Mouse (Mus musculus) intestine, embryonic 16.5 days (tissue): Measurements from ENCODE around the gene Cntn2. TPM values are rescaled to one million over a fixed set of nuclear protein-coding genes. Genes with fewer than 3 reads are reported as not detected.

Source experiments
- ATAC-seq: fragments of 200-750 bp; cut with Nextera tagmentation; 2 replicates; pipeline ENCODE4 v1.8.0; 2017; ENCODE audit warnings: moderate TSS enrichment, moderate library complexity
- H3K27ac ChIP-seq: fragments of 300-500 bp; sonication (generic); 2 replicates; pipeline ENCODE4 v1.5.1; 2014; ENCODE audit warnings: mild to moderate bottlenecking, low read length
- H3K27me3 ChIP-seq: fragments of 300-500 bp; sonication (generic); replicated peaks from 2 replicates; pipeline ENCODE4 v1.6.1; 2014; ENCODE audit warnings: low read length, control low read depth, mixed read lengths; ENCODE audit not compliant: control insufficient read depth, insufficient read depth
- H3K36me3 ChIP-seq: fragments of 300-500 bp; sonication (generic); 2 replicates; pipeline ENCODE4 v1.6.1; 2014; ENCODE audit warnings: low read length, control low read depth; ENCODE audit not compliant: control insufficient read depth, insufficient read depth
- H3K4me1 ChIP-seq: fragments of 300-500 bp; sonication (generic); 2 replicates; pipeline ENCODE4 v1.6.1; 2014; ENCODE audit warnings: low read length, control low read depth, mixed read lengths; ENCODE audit not compliant: control insufficient read depth, insufficient read depth
- H3K4me2 ChIP-seq: fragments of 300-500 bp; sonication (generic); 2 replicates; pipeline ENCODE4 v1.6.1; 2014; ENCODE audit warnings: low read depth, low read length, control low read depth
- H3K4me3 ChIP-seq: fragments of 300-500 bp; sonication (generic); 2 replicates; pipeline ENCODE4 v1.5.1; 2014; ENCODE audit warnings: mild to moderate bottlenecking, low read length
- H3K9ac ChIP-seq: fragments of 300-500 bp; sonication (generic); 2 replicates; pipeline ENCODE4 v1.6.1; 2014; ENCODE audit warnings: low read depth, low read length
- H3K9me3 ChIP-seq: fragments of 300-500 bp; sonication (generic); 2 replicates; pipeline ENCODE4 v1.6.1; 2016; ENCODE audit warnings: low read length, control low read depth; ENCODE audit not compliant: control insufficient read depth
- WGBS: fragments of 180-500 bp; shearing (Covaris S2); extraction: QIAGEN DNeasy Blood & Tissue Kit; methylation state at CpG from one replicate; pipeline ENCODE4 v1.1.7; 2014; 5-methylcytosine and 5-hydroxymethylcytosine counted together
- polyA plus RNA-seq: library from polyadenylated mRNA; unstranded; fragments of >200 nt; fragmentation: Nextera tagmentation; extraction: Ambion mirVana; gene quantifications from 2 replicates; pipeline ENCODE4 v1.2.1, GENCODE M21; 2015

Gene Cntn2
- polyA plus RNA-seq, 1 experiment from 2014 or later, result 0.27 TPM

DNA sequence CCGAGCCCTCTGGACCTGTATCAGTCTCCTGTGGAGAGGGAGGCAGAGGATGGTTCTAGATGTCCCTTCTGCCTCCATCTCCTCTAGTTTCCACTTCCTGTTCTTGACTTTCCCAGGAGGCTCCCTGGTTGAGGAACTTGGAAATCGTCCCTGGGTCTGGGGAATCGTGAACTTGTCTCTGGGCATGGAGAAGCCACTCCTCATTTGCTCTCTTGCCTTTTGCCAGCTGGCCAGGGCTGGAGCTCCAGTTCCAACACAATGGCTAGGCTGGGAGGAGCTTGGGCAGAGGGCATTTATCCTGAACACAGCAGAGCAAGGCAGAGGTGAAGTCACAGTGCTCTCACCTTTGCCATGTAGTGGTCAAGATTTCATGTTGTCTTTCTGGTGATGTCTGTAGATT is 6.6 kb downstream of the Cntn2 start:
- no peaks in the 10 kb centered on the region for H3K9me3 ChIP-seq
- H3K4me1 ChIP-seq, result peaks cover 6% of the 10 kb centered on the region
- H3K9ac ChIP-seq, result no peak overlapping the region
- H3K36me3 ChIP-seq, result no peaks in the 10 kb centered on the region
- ATAC-seq, result no peak
- H3K4me3 ChIP-seq, result no peak overlapping the region
- H3K27ac ChIP-seq, result no peak overlapping the region
- H3K27me3 ChIP-seq, result no peaks in the 10 kb centered on the region
- 78% methylated on average over 3 of the region's 3 CpGs for WGBS
- H3K4me2 ChIP-seq, result no peak overlapping the region

DNA sequence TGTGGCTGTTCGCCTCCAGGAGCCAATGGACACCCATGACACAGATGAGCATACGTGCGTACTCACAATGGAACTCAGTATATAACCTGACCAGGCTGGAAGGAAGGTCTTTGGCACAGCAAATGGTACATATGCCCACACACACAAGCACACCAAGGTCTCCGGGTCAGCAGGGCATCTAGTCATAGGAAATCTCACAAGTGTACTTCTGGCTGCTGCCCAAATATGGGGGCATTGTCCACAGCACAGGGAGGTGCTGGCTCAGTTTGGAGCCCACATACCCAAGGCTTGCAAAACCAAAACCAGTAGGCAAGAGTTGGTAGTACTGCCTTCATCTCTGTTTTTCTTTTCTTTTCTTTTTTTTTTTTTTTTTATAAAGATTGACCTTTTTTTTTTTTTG is 7.5 kb downstream of the Cntn2 start:
- Histone ChIP-seq H3K4me3 (no peak overlapping the region), H3K36me3 (no peaks in the 10 kb centered on the region), H3K9me3 (no peaks in the 10 kb centered on the region), H3K27ac (no peak overlapping the region), H3K4me1 (peaks cover 7% of the 10 kb centered on the region), H3K9ac (no peak overlapping the region), H3K27me3 (no peaks in the 10 kb centered on the region), H3K4me2 (no peak overlapping the region)
- 89% methylated on average over 4 of the region's 4 CpGs for WGBS
- no peak for ATAC-seq

DNA sequence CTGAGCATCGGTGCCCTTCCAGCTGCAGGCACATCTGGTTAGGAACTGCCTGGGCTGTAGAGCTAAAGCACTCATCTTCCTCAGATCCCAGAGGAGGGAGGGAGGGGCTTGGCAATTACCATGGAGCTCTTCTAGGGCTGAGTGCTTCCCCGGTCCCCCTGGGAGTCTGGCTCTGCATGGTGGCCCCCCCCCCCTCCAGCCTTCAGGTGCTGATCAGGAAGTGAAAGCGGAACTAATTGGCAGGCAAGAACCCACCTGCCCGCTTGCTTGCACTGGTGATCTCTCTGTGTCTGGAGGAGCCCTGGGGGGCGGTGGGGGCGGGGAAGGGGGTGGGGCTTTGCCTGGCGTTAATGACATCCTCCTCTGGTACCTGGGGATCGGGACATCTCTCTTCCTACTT is 9.2 kb downstream of the Cntn2 start:
- no peaks in the 10 kb centered on the region for H3K27me3 ChIP-seq
- ATAC-seq, result no peak
- no peak overlapping the region for H3K27ac ChIP-seq
- WGBS, result 8% methylated on average over 8 of the region's 8 CpGs
- no peaks in the 10 kb centered on the region for H3K36me3 ChIP-seq
- H3K4me1 ChIP-seq, result peaks cover 8% of the 10 kb centered on the region
- no peak overlapping the region for H3K9ac ChIP-seq
- H3K9me3 ChIP-seq, result no peaks in the 10 kb centered on the region
- H3K4me2 ChIP-seq, result no peak overlapping the region
- H3K4me3 ChIP-seq, result no peak overlapping the region

DNA sequence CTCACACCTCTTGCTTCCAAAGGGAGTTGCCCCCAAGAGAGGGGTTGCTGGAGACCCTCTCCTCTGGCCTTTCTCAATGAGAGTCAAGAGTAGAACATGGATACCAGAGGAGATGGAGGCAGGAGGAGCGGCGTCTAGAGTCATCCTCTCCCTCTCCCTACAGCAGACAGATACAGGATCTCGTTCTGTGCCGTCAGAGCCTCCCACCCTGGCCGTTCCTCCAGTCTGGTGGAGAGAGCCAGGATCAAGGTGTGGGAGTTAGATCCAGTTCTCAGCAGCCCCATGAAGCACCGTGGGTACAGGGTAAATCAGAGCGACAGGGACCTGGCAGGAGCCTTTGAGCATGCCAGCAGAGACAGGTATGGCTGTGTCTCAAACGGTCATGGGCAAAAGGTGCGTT is 10.5 kb downstream of the Cntn2 start:
- WGBS, result 64% methylated on average over 9 of the region's 9 CpGs

DNA sequence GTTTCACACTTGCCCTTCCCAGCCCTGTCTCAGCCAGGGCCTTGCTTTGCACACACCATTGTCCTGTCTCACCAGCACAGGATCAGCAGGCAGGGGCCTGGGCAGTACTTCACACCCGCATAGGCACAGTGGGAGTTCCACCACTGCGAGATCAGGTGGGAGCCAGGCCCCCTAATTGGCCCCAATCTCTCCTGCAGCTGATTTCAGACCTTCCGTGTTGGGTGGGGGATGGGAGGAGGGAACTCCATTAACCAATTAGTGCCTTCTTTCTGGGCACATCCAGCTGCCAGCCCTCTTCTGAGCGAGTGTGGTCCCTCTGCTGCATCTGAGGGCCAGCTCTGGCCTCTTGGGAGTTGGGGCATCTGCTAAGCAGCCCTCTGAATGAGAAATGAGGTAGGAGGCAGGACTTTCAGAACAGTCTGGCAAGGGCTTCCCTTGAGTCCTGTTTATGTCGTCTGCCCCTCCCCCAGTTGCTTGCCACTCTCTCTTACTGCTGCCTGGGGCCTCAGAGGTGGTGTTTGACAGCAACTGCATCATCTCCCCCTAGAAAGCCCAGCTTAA is 12.3 kb downstream of the Cntn2 start:
- no peak overlapping the region for H3K9ac ChIP-seq
- H3K4me2 ChIP-seq, result no peak overlapping the region
- H3K4me1 ChIP-seq, result peaks cover 8% of the 10 kb centered on the region
- H3K27ac ChIP-seq, result no peak overlapping the region
- ATAC-seq, result 0 out of 2 replicates have a peak, but pooled peaks have one; percentile 14
- no peak overlapping the region for H3K4me3 ChIP-seq
- WGBS, result 12% methylated on average over 5 of the region's 5 CpGs
- no peaks in the 10 kb centered on the region for H3K27me3 ChIP-seq
- no peaks in the 10 kb centered on the region for H3K9me3 ChIP-seq
- H3K36me3 ChIP-seq, result no peaks in the 10 kb centered on the region

More for the DNA sequence above, 10.5 kb downstream of the Cntn2 start:
- no peak for ATAC-seq
- Histone ChIP-seq H3K9me3 (no peaks in the 10 kb centered on the region), H3K4me1 (peaks cover 8% of the 10 kb centered on the region), H3K9ac (no peak overlapping the region), H3K27me3 (no peaks in the 10 kb centered on the region), H3K36me3 (no peaks in the 10 kb centered on the region), H3K27ac (no peak overlapping the region), H3K4me3 (no peak overlapping the region), H3K4me2 (no peak overlapping the region)

DNA sequence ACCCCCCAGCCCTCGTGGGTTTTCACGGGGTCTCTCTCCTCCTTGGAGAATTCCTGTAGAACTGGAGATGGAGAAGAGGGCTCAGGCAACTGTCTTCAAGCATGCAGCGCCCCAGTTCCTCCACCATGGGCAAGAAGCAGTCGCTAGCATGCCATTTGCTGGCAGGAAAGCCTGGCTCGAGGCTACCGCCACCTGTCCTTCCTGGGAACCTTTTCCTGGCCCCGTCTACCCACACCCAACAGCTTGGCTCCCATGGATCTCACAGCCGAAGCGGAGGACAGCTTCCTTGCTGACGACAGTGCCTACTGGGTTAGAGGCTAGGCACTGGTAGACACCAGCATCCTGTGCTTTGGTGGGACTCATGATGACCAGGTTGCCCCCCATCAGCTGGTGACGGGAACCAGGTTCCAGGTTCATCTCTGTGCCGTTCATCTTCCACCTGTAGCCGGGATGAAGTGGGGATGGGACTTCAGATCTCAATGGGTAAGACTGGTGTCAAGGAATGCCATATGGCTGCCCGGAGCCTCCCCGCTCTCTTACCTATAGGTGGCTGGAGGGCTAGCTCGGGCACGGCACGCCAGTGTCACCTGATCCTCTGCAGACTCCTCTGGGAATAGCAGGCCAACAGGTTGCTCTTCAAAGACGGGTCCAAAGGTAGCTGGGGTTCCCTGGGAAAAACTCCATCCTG is 14.3 kb downstream of the Cntn2 start:
- Histone ChIP-seq H3K27me3 (no peaks in the 10 kb centered on the region), H3K27ac (no peak overlapping the region), H3K4me3 (no peak overlapping the region), H3K9me3 (no peaks in the 10 kb centered on the region), H3K4me1 (peaks cover 8% of the 10 kb centered on the region), H3K4me2 (no peak overlapping the region), H3K9ac (no peak overlapping the region), H3K36me3 (no peaks in the 10 kb centered on the region)
- 87% methylated on average over 19 of the region's 19 CpGs for WGBS
- ATAC-seq, result no peak

DNA sequence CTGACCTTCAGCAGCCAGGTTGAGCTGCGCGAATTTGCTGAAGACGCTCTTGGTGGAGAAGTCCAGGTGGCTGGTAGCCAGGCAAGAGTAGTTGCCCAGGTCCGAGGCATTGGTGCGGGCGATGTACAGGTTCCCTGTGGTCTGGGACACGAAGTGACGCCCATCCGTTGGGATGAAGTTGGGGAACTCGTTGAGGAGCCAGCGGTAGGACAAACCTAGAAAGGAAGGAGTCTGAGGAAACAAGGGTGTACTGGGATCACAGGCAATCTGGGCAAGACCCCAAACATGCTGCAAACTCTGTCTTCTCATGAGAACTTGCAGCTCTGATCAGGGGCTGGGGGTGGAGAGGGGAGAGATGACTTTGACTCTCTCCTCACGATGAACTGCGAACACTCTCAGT is 15.0 kb downstream of the Cntn2 start:
- Histone ChIP-seq H3K4me3 (no peak overlapping the region), H3K9me3 (no peaks in the 10 kb centered on the region), H3K9ac (no peak overlapping the region), H3K27me3 (no peaks in the 10 kb centered on the region), H3K4me1 (peaks cover 8% of the 10 kb centered on the region), H3K36me3 (no peaks in the 10 kb centered on the region), H3K27ac (no peak overlapping the region), H3K4me2 (no peak overlapping the region)
- no peak for ATAC-seq
- 90% methylated on average over 13 of the region's 13 CpGs for WGBS

DNA sequence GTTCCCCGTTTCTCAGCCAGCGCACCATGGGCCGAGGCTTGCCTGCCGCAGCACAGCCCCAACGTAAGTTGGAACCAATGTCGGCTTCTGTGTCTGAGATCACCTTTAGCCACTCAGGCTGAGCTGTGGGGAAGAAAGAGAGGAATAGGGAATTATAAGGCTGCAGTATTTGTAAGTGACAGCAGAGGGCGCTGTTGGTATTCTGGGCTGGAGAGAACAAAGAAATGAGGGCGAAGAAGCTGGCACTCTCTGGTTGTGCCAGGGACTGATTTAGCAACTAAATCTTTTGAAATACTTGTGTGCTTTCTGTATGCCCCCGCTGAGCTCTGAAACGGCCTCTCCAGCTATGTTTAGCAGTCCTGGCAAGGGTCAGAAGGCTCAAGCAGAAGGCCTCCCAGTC is 17.2 kb downstream of the Cntn2 start:
- H3K36me3 ChIP-seq, result no peaks in the 10 kb centered on the region
- 4% methylated on average over 10 of the region's 10 CpGs for WGBS

DNA sequence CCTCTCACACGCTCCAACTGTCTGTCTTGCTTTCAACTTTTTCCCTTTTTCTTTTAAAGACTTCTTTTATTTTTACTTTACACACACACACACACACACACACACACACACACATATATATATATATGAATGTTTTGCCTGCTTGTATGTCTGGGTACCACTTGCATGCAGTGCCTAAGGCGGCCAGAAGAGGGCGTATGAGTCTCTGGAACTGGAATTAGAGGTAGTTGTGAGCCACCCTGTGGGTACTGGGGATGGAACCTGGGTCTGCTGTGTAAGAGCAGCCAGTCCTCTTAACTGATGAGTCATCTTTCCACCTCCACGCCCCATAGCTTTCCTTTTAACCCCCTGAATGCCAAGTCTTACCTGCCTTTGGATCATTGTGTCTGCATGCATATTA is 19.1 kb downstream of the Cntn2 start:
- Histone ChIP-seq H3K36me3 (no peaks in the 10 kb centered on the region), H3K27me3 (no peaks in the 10 kb centered on the region), H3K4me2 (no peak overlapping the region), H3K27ac (no peak overlapping the region), H3K4me1 (peaks cover 7% of the 10 kb centered on the region; the same call in 1 of the 2 replicates), H3K9ac (no peak overlapping the region), H3K4me3 (no peak overlapping the region), H3K9me3 (no peaks in the 10 kb centered on the region)
- WGBS, result 23% methylated on average over 4 of the region's 4 CpGs
- ATAC-seq, result no peak

More for the DNA sequence above, 17.2 kb downstream of the Cntn2 start:
- Histone ChIP-seq H3K4me1 (peaks cover 6% of the 10 kb centered on the region), H3K27me3 (no peaks in the 10 kb centered on the region), H3K9ac (no peak overlapping the region), H3K9me3 (no peaks in the 10 kb centered on the region), H3K4me3 (no peak overlapping the region), H3K4me2 (no peak overlapping the region), H3K27ac (no peak overlapping the region)
- ATAC-seq, result peak; percentile 19; the same call in 1 of the 2 replicates
